Mouse (Mus musculus) stomach, postnatal 0 days (tissue): ENCODE data around the gene Irak4. TPM values are rescaled to one million over a fixed set of nuclear protein-coding genes. Genes with fewer than 3 reads are reported as not detected.

Source experiments
- ATAC-seq: fragments of 200-750 bp; cut with Nextera tagmentation; 2 replicates; pipeline ENCODE4 v1.8.0; 2017; ENCODE audit not compliant: low FRiP score, low TSS enrichment
- DNase-seq: peaks from one replicate; pipeline ENCODE4 v3.0.0-alpha.2; 2016; ENCODE audit warnings: low spot score
- H3K27ac ChIP-seq: fragments of 300-500 bp; sonication (generic); replicated peaks from 2 replicates; pipeline ENCODE4 v1.5.1; 2014; ENCODE audit warnings: mild to moderate bottlenecking, control low read depth
- H3K27me3 ChIP-seq: fragments of 300-500 bp; sonication (generic); 2 replicates; pipeline ENCODE4 v1.6.1; 2014; ENCODE audit warnings: low read length; ENCODE audit not compliant: control insufficient read depth, insufficient read depth
- H3K36me3 ChIP-seq: fragments of 300-500 bp; sonication (generic); 2 replicates; pipeline ENCODE4 v1.6.1; 2014; ENCODE audit warnings: low read length, mixed read lengths; ENCODE audit not compliant: control insufficient read depth, insufficient read depth
- H3K4me1 ChIP-seq: fragments of 300-500 bp; sonication (generic); replicated peaks from 2 replicates; pipeline ENCODE4 v1.6.1; 2014; ENCODE audit warnings: antibody characterized with exemption; ENCODE audit not compliant: control insufficient read depth, insufficient read depth
- H3K4me2 ChIP-seq: fragments of 300-500 bp; sonication (generic); replicated peaks from 2 replicates; pipeline ENCODE4 v1.6.1; 2014; ENCODE audit warnings: low read depth, mild to moderate bottlenecking, control low read depth, moderate library complexity
- H3K4me3 ChIP-seq: fragments of 300-500 bp; sonication (generic); 2 replicates; pipeline ENCODE4 v1.5.1; 2014; ENCODE audit warnings: low read depth, low read length, control low read depth
- H3K9ac ChIP-seq: fragments of 300-500 bp; sonication (generic); 2 replicates; pipeline ENCODE4 v1.6.1; 2014; ENCODE audit warnings: mild to moderate bottlenecking, low read length, control low read depth, mixed read lengths
- H3K9me3 ChIP-seq: fragments of 300-500 bp; sonication (generic); 2 replicates; pipeline ENCODE4 v1.6.1; 2016; ENCODE audit warnings: low read length; ENCODE audit not compliant: control insufficient read depth
- CTCF ChIP-seq: IDR thresholded peaks from 2 replicates; pipeline ENCODE4 v1.5.1; 2016; ENCODE audit warnings: antibody characterized with exemption, low read depth, mild to moderate bottlenecking, moderate library complexity
- EP300 ChIP-seq: optimal IDR thresholded peaks from 2 replicates; pipeline ENCODE3; 2016; ENCODE audit warnings: antibody characterized with exemption
- WGBS: fragments of 180-500 bp; shearing (Covaris S2); extraction: QIAGEN DNeasy Blood & Tissue Kit; methylation state at CpG from one replicate; pipeline ENCODE4 v1.1.7; 2014; 5-methylcytosine and 5-hydroxymethylcytosine counted together
- polyA plus RNA-seq: library from polyadenylated mRNA; unstranded; fragments of >200 nt; fragmentation: Nextera tagmentation; extraction: Ambion mirVana; gene quantifications from 2 replicates; pipeline ENCODE4 v1.2.1, GENCODE M21; 2015

The Irak4 gene
- polyA plus RNA-seq, 1 experiment from 2014 or later = 9.2 TPM

GRCm38 (mm10) chr15:94517913-94518491 lies 25.4 kb upstream of the Irak4 start:
- WGBS = 55% methylated on average over 16 of the region's 16 CpGs
- Histone ChIP-seq H3K27me3 (no peaks in the 10 kb centered on the region), H3K27ac (no peak overlapping the region), H3K4me1 (no peaks in the 10 kb centered on the region), H3K9me3 (no peaks in the 10 kb centered on the region), H3K36me3 (no peaks in the 10 kb centered on the region), H3K4me2 (no peak overlapping the region), H3K4me3 (no peak overlapping the region), H3K9ac (no peak overlapping the region)
- ATAC-seq = no peak
- DNase-seq = no peak
- no peak for TF ChIP-seq CTCF
- no peak for TF ChIP-seq EP300

GRCm38 (mm10) chr15:94520205-94520900 lies 23.1 kb upstream of the Irak4 start:
- no peaks in the 10 kb centered on the region for H3K36me3 ChIP-seq
- 38% methylated on average over 9 of the region's 9 CpGs for WGBS

GRCm38 (mm10) chr15:94520959-94521358 lies 22.5 kb upstream of the Irak4 start:
- no peak for ATAC-seq
- Histone ChIP-seq H3K27me3 (no peaks in the 10 kb centered on the region), H3K4me1 (no peaks in the 10 kb centered on the region), H3K9me3 (no peaks in the 10 kb centered on the region), H3K4me2 (no peak overlapping the region), H3K27ac (no peak overlapping the region), H3K9ac (no peak overlapping the region), H3K36me3 (no peaks in the 10 kb centered on the region), H3K4me3 (no peak overlapping the region)
- WGBS = 74% methylated on average over 5 of the region's 5 CpGs
- DNase-seq = no peak
- TF ChIP-seq EP300 = no peak
- no peak for TF ChIP-seq CTCF

More at GRCm38 (mm10) chr15:94520205-94520900, 23.1 kb upstream of the Irak4 start:
- no peak overlapping the region for H3K9ac ChIP-seq
- H3K4me1 ChIP-seq = no peaks in the 10 kb centered on the region
- H3K9me3 ChIP-seq = no peaks in the 10 kb centered on the region
- ATAC-seq = no peak
- no peaks in the 10 kb centered on the region for H3K27me3 ChIP-seq
- TF ChIP-seq EP300 (no peak), CTCF (peak; percentile 88)
- peak; percentile 27 for DNase-seq
- H3K27ac ChIP-seq = no peak overlapping the region
- H3K4me3 ChIP-seq = no peak overlapping the region
- H3K4me2 ChIP-seq = no peak overlapping the region

GRCm38 (mm10) chr15:94523251-94523650 lies 20.2 kb upstream of the Irak4 start:
- 87% methylated on average over 27 of the region's 28 CpGs for WGBS
- H3K9me3 ChIP-seq = no peaks in the 10 kb centered on the region
- no peak overlapping the region for H3K4me2 ChIP-seq
- H3K27ac ChIP-seq = no peak overlapping the region
- no peak for ATAC-seq
- no peak overlapping the region for H3K4me3 ChIP-seq
- no peaks in the 10 kb centered on the region for H3K4me1 ChIP-seq
- TF ChIP-seq EP300 = no peak
- TF ChIP-seq CTCF = no peak
- DNase-seq = no peak
- no peak overlapping the region for H3K9ac ChIP-seq
- H3K36me3 ChIP-seq = no peaks in the 10 kb centered on the region
- H3K27me3 ChIP-seq = no peaks in the 10 kb centered on the region

GRCm38 (mm10) chr15:94524956-94525355 lies 18.5 kb upstream of the Irak4 start:
- ATAC-seq (no peak), DNase-seq (no peak)
- no peaks in the 10 kb centered on the region for H3K4me1 ChIP-seq
- no peak overlapping the region for H3K4me3 ChIP-seq
- H3K27ac ChIP-seq = no peak overlapping the region
- no peak for TF ChIP-seq CTCF
- no peak for TF ChIP-seq EP300
- no peaks in the 10 kb centered on the region for H3K27me3 ChIP-seq
- 83% methylated on average over 12 of the region's 12 CpGs for WGBS
- H3K36me3 ChIP-seq = no peaks in the 10 kb centered on the region
- H3K9me3 ChIP-seq = no peaks in the 10 kb centered on the region
- no peak overlapping the region for H3K4me2 ChIP-seq
- no peak overlapping the region for H3K9ac ChIP-seq

GRCm38 (mm10) chr15:94530519-94530918 lies 12.9 kb upstream of the Irak4 start:
- 51% methylated on average over 3 of the region's 3 CpGs for WGBS
- H3K9me3 ChIP-seq = no peaks in the 10 kb centered on the region
- TF ChIP-seq EP300 (no peak), CTCF (no peak)
- H3K4me1 ChIP-seq = no peaks in the 10 kb centered on the region
- no peak overlapping the region for H3K27ac ChIP-seq
- H3K9ac ChIP-seq = no peak overlapping the region
- H3K36me3 ChIP-seq = no peaks in the 10 kb centered on the region
- H3K4me3 ChIP-seq = no peak overlapping the region
- no peak overlapping the region for H3K4me2 ChIP-seq
- no peak for DNase-seq
- ATAC-seq = no peak
- H3K27me3 ChIP-seq = no peaks in the 10 kb centered on the region
